Mouse (Mus musculus): ENCODE data around the gene Gabrb1. TPM values are rescaled to one million over a fixed set of nuclear protein-coding genes. Genes with fewer than 3 reads are reported as not detected.
"Not testable (repeated sequence)": the region's sequence is repeated elsewhere in the genome, so short reads cannot be mapped to it uniquely, and the experiment has no call there.

The Gabrb1 gene
- polyA plus RNA-seq, 1 experiment from 2014 or later = 1.1 TPM

DNA sequence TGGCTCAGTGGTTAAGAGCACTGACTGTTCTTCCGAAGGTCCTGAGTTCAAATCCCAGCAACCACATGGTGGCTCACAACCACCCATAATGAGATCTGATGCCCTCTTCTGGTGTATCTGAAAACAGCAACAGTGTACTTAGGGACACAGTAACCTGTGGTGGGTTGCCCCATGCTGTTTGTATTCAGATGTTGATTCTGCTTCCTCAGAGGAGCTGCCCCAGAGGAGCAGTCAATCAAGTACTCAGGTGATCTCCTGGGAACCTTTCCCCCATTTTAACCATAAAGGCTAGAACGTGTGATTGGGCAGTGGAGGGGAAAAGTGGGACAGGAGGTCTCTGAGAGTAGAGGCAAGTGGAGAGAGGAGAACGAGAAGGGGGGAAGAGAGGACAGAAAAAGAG, 497.8 kb downstream of the Gabrb1 start:
- not testable (repeated sequence) for H3K27ac ChIP-seq
- WGBS = 74% methylated on average over 3 of the region's 3 CpGs

DNA sequence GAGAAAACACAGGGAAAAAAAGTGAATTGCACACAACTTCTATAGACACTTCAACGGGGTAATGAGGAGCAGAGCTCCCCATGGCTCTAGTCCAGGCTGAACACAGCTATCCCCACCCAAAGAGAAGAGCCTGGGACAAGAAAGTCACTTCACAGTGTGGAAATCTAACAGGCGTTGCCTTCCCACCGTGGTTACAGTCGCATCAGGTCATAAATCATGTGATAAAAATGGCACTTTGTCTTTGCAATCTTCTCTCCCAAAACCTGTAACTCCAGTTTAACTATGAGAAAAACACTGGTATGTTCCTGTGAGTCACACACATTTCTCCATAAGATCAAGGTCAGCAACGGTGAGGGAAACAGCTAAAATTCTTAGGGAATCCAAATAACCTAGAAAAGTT, 498.7 kb downstream of the Gabrb1 start:
- no peak overlapping the region for H3K4me3 ChIP-seq (replicated peaks)
- no peaks in the 10 kb centered on the region for H3K27me3 ChIP-seq (replicated peaks)
- no peak overlapping the region for H3K27ac ChIP-seq
- H3K4me2 ChIP-seq (replicated peaks) = no peak overlapping the region
- peak; percentile 84 for ATAC-seq
- WGBS = 53% methylated on average over 5 of the region's 5 CpGs
- H3K9ac ChIP-seq = no peak overlapping the region
- no peaks in the 10 kb centered on the region for H3K9me3 ChIP-seq
- H3K36me3 ChIP-seq = peaks cover 16% of the 10 kb centered on the region; the same call in 1 of the 2 replicates
- no peaks in the 10 kb centered on the region for H3K4me1 ChIP-seq (replicated peaks)

More for the DNA sequence above, 497.8 kb downstream of the Gabrb1 start:
- H3K4me2 ChIP-seq (replicated peaks); H3K27me3 ChIP-seq (replicated peaks); H3K9ac ChIP-seq; ATAC-seq; H3K4me1 ChIP-seq (replicated peaks); H3K4me3 ChIP-seq (replicated peaks); H3K9me3 ChIP-seq: not testable (repeated sequence)
- peaks cover 10% of the 10 kb centered on the region; the same call in 1 of the 2 replicates for H3K36me3 ChIP-seq

- H3K36me3 ChIP-seq = peaks cover 16% of the 10 kb centered on the region; the same call in 1 of the 2 replicates
- WGBS = 92% methylated on average over 12 of the region's 12 CpGs
Measured at GRCm38 (mm10) chr5:72158667-72159066, 500.8 kb downstream of the Gabrb1 start.

DNA sequence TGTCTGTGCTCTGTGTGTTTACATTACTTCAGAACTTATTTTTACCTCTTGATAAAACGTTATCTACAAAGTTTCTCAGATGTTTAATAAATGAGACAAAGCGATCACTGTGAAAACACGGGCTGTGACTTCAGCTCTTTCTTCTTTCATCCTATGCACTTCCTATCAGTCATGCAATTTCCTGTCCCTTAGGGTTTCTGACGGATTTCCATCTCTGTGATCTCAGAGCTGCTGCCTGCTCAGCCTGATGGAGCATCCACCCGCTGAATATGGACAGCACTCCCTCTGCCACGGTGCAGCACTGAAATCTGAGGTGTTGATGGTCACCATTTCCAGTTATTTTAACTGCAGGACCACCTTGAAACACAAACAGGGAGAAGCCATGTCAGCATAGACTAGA, 501.6 kb downstream of the Gabrb1 start:
- 76% methylated on average over 6 of the region's 6 CpGs for WGBS
- Histone ChIP-seq H3K4me1 (replicated peaks) (no peaks in the 10 kb centered on the region), H3K4me3 (replicated peaks) (no peak overlapping the region), H3K27me3 (replicated peaks) (no peaks in the 10 kb centered on the region), H3K4me2 (replicated peaks) (no peak overlapping the region), H3K27ac (no peak overlapping the region), H3K36me3 (peaks cover 16% of the 10 kb centered on the region; the same call in 1 of the 2 replicates), H3K9ac (no peak overlapping the region), H3K9me3 (no peaks in the 10 kb centered on the region)
- no peak for ATAC-seq

More at GRCm38 (mm10) chr5:72158667-72159066, 500.8 kb downstream of the Gabrb1 start:
- H3K27ac ChIP-seq = no peak overlapping the region
- H3K4me2 ChIP-seq (replicated peaks) = no peak overlapping the region
- no peaks in the 10 kb centered on the region for H3K9me3 ChIP-seq
- no peaks in the 10 kb centered on the region for H3K27me3 ChIP-seq (replicated peaks)
- H3K4me1 ChIP-seq (replicated peaks) = no peaks in the 10 kb centered on the region
- ATAC-seq = no peak
- H3K4me3 ChIP-seq (replicated peaks) = no peak overlapping the region
- H3K9ac ChIP-seq = no peak overlapping the region

DNA sequence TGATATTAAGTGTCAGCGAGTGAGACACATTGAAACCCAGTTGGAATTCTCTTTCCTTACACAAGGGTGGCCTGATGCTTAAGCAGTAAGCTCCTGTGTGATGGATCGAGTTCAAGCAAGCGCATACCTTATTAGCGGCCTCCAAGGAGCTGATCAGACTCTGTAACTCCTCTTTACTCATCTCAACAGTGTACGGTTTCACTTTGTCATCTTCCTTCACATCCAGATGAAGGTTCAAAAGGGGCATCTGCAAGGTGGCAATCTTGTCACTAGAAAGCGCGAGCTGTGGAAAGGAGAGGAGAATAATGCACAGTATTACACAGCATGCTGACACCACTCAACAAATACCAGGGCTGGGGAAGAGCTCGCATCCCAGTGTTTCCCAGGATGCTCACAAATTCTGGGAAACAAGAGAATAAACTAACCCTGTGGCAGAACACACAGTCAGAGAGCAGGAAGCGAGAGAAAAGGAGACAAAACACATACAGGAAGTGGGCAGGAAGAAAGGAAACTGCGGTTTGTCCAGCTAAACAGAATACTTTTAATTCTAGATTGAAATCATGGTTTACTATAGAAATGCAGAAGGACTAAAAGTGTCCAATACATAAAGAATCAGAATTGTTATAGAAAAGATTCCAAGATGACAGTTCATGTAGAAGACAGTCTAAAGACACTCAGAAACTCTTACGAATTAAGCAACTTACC, 503.0 kb downstream of the Gabrb1 start:
- Histone ChIP-seq H3K9me3 (no peaks in the 10 kb centered on the region), H3K27me3 (replicated peaks) (no peaks in the 10 kb centered on the region), H3K4me3 (replicated peaks) (no peak overlapping the region), H3K27ac (no peak overlapping the region), H3K4me1 (replicated peaks) (no peaks in the 10 kb centered on the region), H3K9ac (no peak overlapping the region), H3K4me2 (replicated peaks) (no peak overlapping the region), H3K36me3 (peaks cover 16% of the 10 kb centered on the region; the same call in 1 of the 2 replicates)
- WGBS = 85% methylated on average over 11 of the region's 11 CpGs
- no peak for ATAC-seq

DNA sequence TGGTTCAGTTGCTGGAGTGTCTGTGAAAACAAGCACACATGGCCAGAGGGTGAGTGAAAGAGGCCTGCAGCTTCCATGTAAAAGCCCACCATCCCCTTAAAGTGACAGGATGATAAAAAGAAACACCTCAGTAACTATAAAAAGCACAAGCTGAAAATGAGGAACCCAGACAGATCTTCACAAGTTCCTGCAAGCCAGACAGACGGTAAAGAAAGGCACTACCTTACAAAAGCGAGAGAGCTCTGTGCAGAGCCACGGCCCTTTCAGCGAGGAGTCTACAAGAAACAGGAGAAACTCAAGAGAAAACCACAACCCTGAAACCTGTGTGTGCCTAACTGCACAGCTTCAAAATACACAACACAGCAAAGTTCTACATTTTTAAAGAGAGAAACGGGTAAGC, 504.9 kb downstream of the Gabrb1 start:
- ATAC-seq = no peak
- Histone ChIP-seq H3K36me3 (peaks cover 16% of the 10 kb centered on the region; the same call in 1 of the 2 replicates), H3K4me3 (replicated peaks) (no peak overlapping the region), H3K9ac (no peak overlapping the region), H3K4me2 (replicated peaks) (no peak overlapping the region), H3K4me1 (replicated peaks) (peaks cover 6% of the 10 kb centered on the region), H3K27me3 (replicated peaks) (no peaks in the 10 kb centered on the region), H3K27ac (no peak overlapping the region), H3K9me3 (no peaks in the 10 kb centered on the region)
- 80% methylated on average over 5 of the region's 5 CpGs for WGBS

DNA sequence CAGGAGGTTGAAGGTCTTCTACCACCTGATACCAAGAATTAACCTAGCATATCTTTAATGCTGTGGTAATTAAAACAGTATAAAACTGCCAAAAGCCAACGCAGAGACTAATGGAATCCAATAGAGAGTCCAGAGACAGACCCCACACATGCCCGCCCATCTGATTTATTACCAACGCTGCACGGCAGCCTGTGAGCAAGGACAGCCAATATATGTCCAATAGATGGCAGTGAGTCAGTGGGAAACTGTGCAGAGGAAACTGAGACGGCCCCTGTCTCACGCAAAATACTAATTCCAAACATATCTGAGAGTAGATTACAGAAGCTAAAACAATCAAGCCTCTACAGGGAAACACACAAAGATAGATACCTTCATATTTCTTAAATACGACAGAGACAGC, 506.5 kb downstream of the Gabrb1 start:
- Histone ChIP-seq H3K4me1 (replicated peaks) (peaks cover 6% of the 10 kb centered on the region), H3K4me3 (replicated peaks) (no peak overlapping the region), H3K27ac (no peak overlapping the region), H3K36me3 (peaks cover 12% of the 10 kb centered on the region; the same call in 1 of the 2 replicates), H3K9me3 (no peaks in the 10 kb centered on the region), H3K27me3 (replicated peaks) (no peaks in the 10 kb centered on the region), H3K9ac (no peak overlapping the region), H3K4me2 (replicated peaks) (no peak overlapping the region)
- no peak for ATAC-seq
- 30% methylated on average over 7 of the region's 7 CpGs for WGBS

DNA sequence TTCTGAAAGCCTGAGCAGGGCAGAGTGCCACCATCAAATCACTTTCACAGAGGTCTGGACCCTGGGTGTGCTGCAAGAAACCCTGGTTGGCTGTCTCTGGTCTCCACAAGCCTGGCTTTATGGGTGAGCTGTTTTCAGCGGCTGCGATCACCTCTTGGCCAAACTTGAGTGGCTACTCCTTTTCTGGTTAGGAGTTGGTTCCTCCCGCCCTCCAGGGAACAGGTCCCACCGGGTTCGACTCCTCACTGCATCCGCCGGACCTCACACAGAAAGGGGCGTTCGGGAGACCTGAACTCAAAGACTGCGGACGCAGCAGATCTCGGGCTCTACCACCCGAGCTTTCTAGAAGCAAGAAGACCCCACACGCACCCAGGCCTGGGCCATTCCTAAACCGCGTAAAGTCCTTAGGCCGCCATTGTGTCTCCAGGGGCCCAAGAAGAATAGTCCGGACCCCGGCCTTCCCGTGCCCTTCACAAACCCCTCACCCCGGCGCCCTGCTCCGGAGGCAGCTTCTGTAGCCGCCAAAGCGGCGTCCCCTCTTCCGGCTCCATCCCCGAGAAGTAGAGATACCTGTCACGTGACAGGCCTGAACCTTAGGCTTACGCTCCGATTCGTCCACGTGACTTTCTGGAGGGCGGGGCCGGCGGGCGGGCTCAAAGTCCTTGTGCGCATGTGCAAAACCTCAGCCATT, 509.8 kb downstream of the Gabrb1 start, which contains the start of gene Commd8:
Gene Commd8, minus strand, starts transcription at position 596 of the 691 bp plus-strand sequence.
- under 1% methylated on average over 38 of the region's 38 CpGs for WGBS
- peak; percentile 94 for ATAC-seq
- peaks cover 6% of the 10 kb centered on the region for H3K4me1 ChIP-seq (replicated peaks)

GRCm38 (mm10) chr5:72168285-72168621, 510.3 kb downstream of the Gabrb1 start:
- no peaks in the 10 kb centered on the region for H3K36me3 ChIP-seq
- H3K27ac ChIP-seq = no peak overlapping the region
- peak; percentile 75 for ATAC-seq
- no peaks in the 10 kb centered on the region for H3K9me3 ChIP-seq
- H3K4me3 ChIP-seq (replicated peaks) = peak overlapping the region; percentile 81
- H3K27me3 ChIP-seq (replicated peaks) = no peaks in the 10 kb centered on the region
- WGBS = 0% methylated on average over 4 of the region's 4 CpGs
- peak overlapping the region; percentile 61 for H3K4me2 ChIP-seq (replicated peaks)
- H3K4me1 ChIP-seq (replicated peaks) = peaks cover 6% of the 10 kb centered on the region
- H3K9ac ChIP-seq = no peak overlapping the region

More for the DNA sequence above, 509.8 kb downstream of the Gabrb1 start, which contains the start of gene Commd8:
- Histone ChIP-seq H3K9ac (peak within 1 kb of the TSS; percentile 63), H3K27me3 (replicated peaks) (no peaks in the 10 kb centered on the region), H3K4me3 (replicated peaks) (peak within 1 kb of the TSS; percentile 81), H3K27ac (peak within 1 kb of the TSS; percentile 77), H3K9me3 (no peaks in the 10 kb centered on the region), H3K4me2 (replicated peaks) (peak within 1 kb of the TSS; percentile 61), H3K36me3 (no peaks in the 10 kb centered on the region)

GRCm38 (mm10) chr5:72170067-72170466, 512.2 kb downstream of the Gabrb1 start:
- Histone ChIP-seq H3K9me3 (no peaks in the 10 kb centered on the region), H3K4me1 (replicated peaks) (peaks cover 6% of the 10 kb centered on the region), H3K4me3 (replicated peaks) (no peak overlapping the region), H3K27me3 (replicated peaks) (no peaks in the 10 kb centered on the region), H3K9ac (no peak overlapping the region), H3K27ac (no peak overlapping the region), H3K36me3 (no peaks in the 10 kb centered on the region), H3K4me2 (replicated peaks) (no peak overlapping the region)
- WGBS = 59% methylated on average over 6 of the region's 6 CpGs
- no peak for ATAC-seq

- Histone ChIP-seq H3K27me3 (replicated peaks) (no peaks in the 10 kb centered on the region), H3K27ac (no peak overlapping the region), H3K4me3 (replicated peaks) (no peak overlapping the region), H3K4me2 (replicated peaks) (no peak overlapping the region), H3K4me1 (replicated peaks) (no peaks in the 10 kb centered on the region), H3K9ac (no peak overlapping the region), H3K9me3 (no peaks in the 10 kb centered on the region), H3K36me3 (no peaks in the 10 kb centered on the region)
- no peak for ATAC-seq
- 36% methylated on average over 3 of the region's 3 CpGs for WGBS
Measured at GRCm38 (mm10) chr5:72172675-72173074, 514.8 kb downstream of the Gabrb1 start.

- H3K9me3 ChIP-seq = no peaks in the 10 kb centered on the region
- no peak overlapping the region for H3K27ac ChIP-seq
- H3K9ac ChIP-seq = no peak overlapping the region
- ATAC-seq = no peak
- no peaks in the 10 kb centered on the region for H3K36me3 ChIP-seq
- WGBS = 27% methylated on average over 1 of the region's 1 CpGs
- no peaks in the 10 kb centered on the region for H3K4me1 ChIP-seq (replicated peaks)
- no peaks in the 10 kb centered on the region for H3K27me3 ChIP-seq (replicated peaks)
- no peak overlapping the region for H3K4me2 ChIP-seq (replicated peaks)
- no peak overlapping the region for H3K4me3 ChIP-seq (replicated peaks)
Measured at GRCm38 (mm10) chr5:72173521-72173920, 515.6 kb downstream of the Gabrb1 start.
